Mouse (Mus musculus) liver, embryonic 16.5 days (tissue): ENCODE results near the gene Ap2a1. TPM values are rescaled to one million over a fixed set of nuclear protein-coding genes. Genes with fewer than 3 reads are reported as not detected.

Experiments
- ATAC-seq: fragments of 200-750 bp; cut with Nextera tagmentation; 2 replicates; pipeline ENCODE4 v1.8.0; 2017; ENCODE audit warnings: low read depth, mild to moderate bottlenecking, moderate number of reproducible peaks, moderate library complexity
- H3K27ac ChIP-seq: fragments of 300-500 bp; sonication (generic); 2 replicates; pipeline ENCODE4 v1.5.1; 2014; ENCODE audit warnings: mild to moderate bottlenecking, low read length
- H3K27me3 ChIP-seq: fragments of 300-500 bp; sonication (generic); 2 replicates; pipeline ENCODE4 v1.6.1; 2014; ENCODE audit warnings: low read depth, low read length, mixed read lengths; ENCODE audit not compliant: control insufficient read depth, insufficient read depth
- H3K36me3 ChIP-seq: fragments of 300-500 bp; sonication (generic); 2 replicates; pipeline ENCODE4 v1.6.1; 2014; ENCODE audit warnings: mild to moderate bottlenecking; ENCODE audit not compliant: control insufficient read depth, insufficient read depth
- H3K4me1 ChIP-seq: fragments of 300-500 bp; sonication (generic); 2 replicates; pipeline ENCODE4 v1.6.1; 2014; ENCODE audit warnings: low read depth, low read length, mixed read lengths; ENCODE audit not compliant: control insufficient read depth
- H3K4me2 ChIP-seq: fragments of 300-500 bp; sonication (generic); 2 replicates; pipeline ENCODE4 v1.6.1; 2014; ENCODE audit warnings: low read depth, low read length, mixed read lengths
- H3K4me3 ChIP-seq: fragments of 300-500 bp; sonication (generic); 2 replicates; pipeline ENCODE4 v1.5.1; 2014; ENCODE audit warnings: low read depth, mild to moderate bottlenecking, low read length
- H3K9ac ChIP-seq: fragments of 300-500 bp; sonication (generic); 2 replicates; pipeline ENCODE4 v1.6.1; 2014; ENCODE audit warnings: low read depth, low read length
- H3K9me3 ChIP-seq: fragments of 300-500 bp; sonication (generic); replicated peaks from 2 replicates; pipeline ENCODE4 v1.6.1; 2016; ENCODE audit warnings: low read length; ENCODE audit not compliant: control insufficient read depth
- WGBS: fragments of 180-500 bp; shearing (Covaris S2); extraction: QIAGEN DNeasy Blood & Tissue Kit; methylation state at CpG from one replicate; pipeline ENCODE4 v1.1.7; 2014; ENCODE audit not compliant: insufficient replicate concordance; 5-methylcytosine and 5-hydroxymethylcytosine counted together
- polyA plus RNA-seq: library from polyadenylated mRNA; unstranded; fragments of >200 nt; fragmentation: Nextera tagmentation; extraction: Ambion mirVana; gene quantifications from 2 replicates; pipeline ENCODE4 v1.2.1, GENCODE M21; 2015

Gene Ap2a1
- 63.3 and 63.7 TPM in 2 replicates for polyA plus RNA-seq

- peaks cover 32% of the 10 kb centered on the region for H3K4me1 ChIP-seq
- no peaks in the 10 kb centered on the region for H3K9me3 ChIP-seq
- under 1% methylated on average over 83 of the region's 84 CpGs for WGBS
- peak within 1 kb of the TSS; percentile 91 for H3K9ac ChIP-seq
- peaks cover 6% of the 10 kb centered on the region for H3K36me3 ChIP-seq
- H3K4me3 ChIP-seq = peak within 1 kb of the TSS; percentile 84
- H3K4me2 ChIP-seq = peak within 1 kb of the TSS; percentile 89
- H3K27ac ChIP-seq = peak within 1 kb of the TSS; percentile 91
- peak; percentile 94 for ATAC-seq
- H3K27me3 ChIP-seq = no peaks in the 10 kb centered on the region
Measured at GRCm38 (mm10) chr7:44929204-44930151, at the start of gene Ap2a1. Gene Ap2a1, minus strand, starts transcription at chr7:44929496.

GRCm38 (mm10) chr7:44978300-44978699 lies 49.0 kb upstream of the Ap2a1 start:
- no peak overlapping the region for H3K4me2 ChIP-seq
- no peak overlapping the region for H3K9ac ChIP-seq
- WGBS = 76% methylated on average over 3 of the region's 3 CpGs
- H3K27me3 ChIP-seq = no peaks in the 10 kb centered on the region
- no peaks in the 10 kb centered on the region for H3K9me3 ChIP-seq
- H3K27ac ChIP-seq = no peak overlapping the region
- no peak for ATAC-seq
- no peak overlapping the region for H3K4me3 ChIP-seq
- H3K4me1 ChIP-seq = peaks cover 22% of the 10 kb centered on the region
- peaks cover 33% of the 10 kb centered on the region for H3K36me3 ChIP-seq

- Histone ChIP-seq H3K27me3 (no peaks in the 10 kb centered on the region), H3K4me2 (peak overlapping the region; percentile 71), H3K27ac (peak overlapping the region; percentile 83), H3K36me3 (peaks cover 16% of the 10 kb centered on the region), H3K9ac (0 out of 2 replicates have a peak overlapping the region, but pooled peaks have one; percentile 14), H3K4me1 (peaks cover 32% of the 10 kb centered on the region), H3K4me3 (peak overlapping the region; percentile 51; the same call in 1 of the 2 replicates), H3K9me3 (no peaks in the 10 kb centered on the region)
- no peak for ATAC-seq
- WGBS = 22% methylated on average over 6 of the region's 6 CpGs
Measured at GRCm38 (mm10) chr7:44975117-44975419, 45.8 kb upstream of the Ap2a1 start.

GRCm38 (mm10) chr7:44974383-44975116 lies 45.3 kb upstream of the Ap2a1 start, which contains the start of gene Cpt1c:
Gene Cpt1c, minus strand, starts transcription at chr7:44974851.
- H3K4me1 ChIP-seq = peaks cover 32% of the 10 kb centered on the region
- peak within 1 kb of the TSS; percentile 51 for H3K4me3 ChIP-seq
- no peaks in the 10 kb centered on the region for H3K27me3 ChIP-seq
- no peaks in the 10 kb centered on the region for H3K9me3 ChIP-seq
- peak; percentile 54 for ATAC-seq
- peak within 1 kb of the TSS; percentile 55 for H3K9ac ChIP-seq
- peaks cover 16% of the 10 kb centered on the region for H3K36me3 ChIP-seq
- peak within 1 kb of the TSS; percentile 83 for H3K27ac ChIP-seq
- H3K4me2 ChIP-seq = peak within 1 kb of the TSS; percentile 71
- 4% methylated on average over 22 of the region's 22 CpGs for WGBS

- 50% methylated on average over 14 of the region's 14 CpGs for WGBS
- Histone ChIP-seq H3K4me2 (peak overlapping the region; percentile 71), H3K27ac (peak overlapping the region; percentile 83), H3K9me3 (no peaks in the 10 kb centered on the region), H3K27me3 (no peaks in the 10 kb centered on the region), H3K9ac (no peak overlapping the region; the same call in 1 of the 2 replicates), H3K36me3 (peaks cover 13% of the 10 kb centered on the region), H3K4me3 (peak overlapping the region; percentile 51), H3K4me1 (peaks cover 32% of the 10 kb centered on the region)
- ATAC-seq = no peak
Measured at GRCm38 (mm10) chr7:44973415-44974130, 44.3 kb upstream of the Ap2a1 start.

- Histone ChIP-seq H3K36me3 (no peaks in the 10 kb centered on the region), H3K4me2 (peak overlapping the region; percentile 84; the same call in 1 of the 2 replicates), H3K9me3 (no peaks in the 10 kb centered on the region), H3K27ac (no peak overlapping the region), H3K4me3 (no peak overlapping the region), H3K27me3 (no peaks in the 10 kb centered on the region), H3K9ac (no peak overlapping the region), H3K4me1 (peaks cover 32% of the 10 kb centered on the region)
- ATAC-seq = no peak
- WGBS = 64% methylated on average over 7 of the region's 7 CpGs
Measured at GRCm38 (mm10) chr7:44971142-44971541, 41.8 kb upstream of the Ap2a1 start.

GRCm38 (mm10) chr7:44970231-44970691 lies 41.0 kb upstream of the Ap2a1 start:
- H3K4me2 ChIP-seq = peak overlapping the region; percentile 84
- H3K4me1 ChIP-seq = peaks cover 30% of the 10 kb centered on the region
- WGBS = under 1% methylated on average over 36 of the region's 36 CpGs
- H3K36me3 ChIP-seq = no peaks in the 10 kb centered on the region
- peak overlapping the region; percentile 59 for H3K4me3 ChIP-seq
- H3K27me3 ChIP-seq = no peaks in the 10 kb centered on the region
- no peaks in the 10 kb centered on the region for H3K9me3 ChIP-seq
- peak overlapping the region; percentile 38 for H3K9ac ChIP-seq
- H3K27ac ChIP-seq = no peak overlapping the region
- peak; percentile 89 for ATAC-seq

GRCm38 (mm10) chr7:44966638-44967037 lies 37.3 kb upstream of the Ap2a1 start:
- peaks cover 12% of the 10 kb centered on the region for H3K4me1 ChIP-seq
- no peak overlapping the region for H3K4me3 ChIP-seq
- H3K9me3 ChIP-seq = no peaks in the 10 kb centered on the region
- ATAC-seq = no peak
- no peak overlapping the region for H3K4me2 ChIP-seq
- H3K27ac ChIP-seq = no peak overlapping the region
- 52% methylated on average over 15 of the region's 15 CpGs for WGBS
- H3K27me3 ChIP-seq = no peaks in the 10 kb centered on the region
- H3K36me3 ChIP-seq = no peaks in the 10 kb centered on the region
- no peak overlapping the region for H3K9ac ChIP-seq
